Mouse (Mus musculus) 416B (cell line): Measurements from ENCODE around the gene Ltbp1.
A peak's percentile ranks its signal among the peaks of the same experiment; 100 is the strongest.

Experiments used
- DNase-seq: peaks from one replicate; pipeline ENCODE4 v3.0.0; 2011; ENCODE audit warnings: low read depth

Gene Ltbp1

GRCm38 (mm10) chr17:75067314-75067713, 61.9 kb downstream of the Ltbp1 start:
- no peak for DNase-seq

- DNase-seq: no peak
These were observed 63.9 kb downstream of the Ltbp1 start for GRCm38 (mm10) chr17:75069232-75069631.

- DNase-seq: no peak
These were observed 65.8 kb downstream of the Ltbp1 start for GRCm38 (mm10) chr17:75071174-75071573.

GRCm38 (mm10) chr17:75071749-75072148, 66.4 kb downstream of the Ltbp1 start:
- no peak for DNase-seq

GRCm38 (mm10) chr17:75073887-75074286, 68.5 kb downstream of the Ltbp1 start:
- peak; percentile 51 for DNase-seq

GRCm38 (mm10) chr17:75074978-75075699, 69.8 kb downstream of the Ltbp1 start:
- DNase-seq: peak; percentile 21

- DNase-seq: no peak
These were observed 76.0 kb downstream of the Ltbp1 start for GRCm38 (mm10) chr17:75081401-75081800.

GRCm38 (mm10) chr17:75082449-75082848, 77.1 kb downstream of the Ltbp1 start:
- peak; percentile 16 for DNase-seq

GRCm38 (mm10) chr17:75087296-75087941, 82.1 kb downstream of the Ltbp1 start:
- DNase-seq: peak; percentile 22

GRCm38 (mm10) chr17:75088232-75088631, 82.9 kb downstream of the Ltbp1 start:
- no peak for DNase-seq

- no peak for DNase-seq
These were observed 83.4 kb downstream of the Ltbp1 start for GRCm38 (mm10) chr17:75088727-75089126.

- DNase-seq: no peak
These were observed 85.2 kb downstream of the Ltbp1 start for GRCm38 (mm10) chr17:75090556-75090955.

GRCm38 (mm10) chr17:75093563-75093962, 88.2 kb downstream of the Ltbp1 start:
- DNase-seq: no peak

GRCm38 (mm10) chr17:75094591-75094990, 89.2 kb downstream of the Ltbp1 start:
- DNase-seq: no peak

- no peak for DNase-seq
These were observed 91.4 kb downstream of the Ltbp1 start for GRCm38 (mm10) chr17:75096727-75097126.

- no peak for DNase-seq
These were observed 92.0 kb downstream of the Ltbp1 start for GRCm38 (mm10) chr17:75097367-75097766.

- no peak for DNase-seq
These were observed 95.8 kb downstream of the Ltbp1 start for GRCm38 (mm10) chr17:75101215-75101614.

GRCm38 (mm10) chr17:75101994-75102393, 96.6 kb downstream of the Ltbp1 start:
- DNase-seq: no peak

- DNase-seq: no peak
These were observed 102.0 kb downstream of the Ltbp1 start for GRCm38 (mm10) chr17:75107412-75107811.

GRCm38 (mm10) chr17:75107879-75108278, 102.5 kb downstream of the Ltbp1 start:
- no peak for DNase-seq

GRCm38 (mm10) chr17:75109081-75109716, 103.8 kb downstream of the Ltbp1 start:
- no peak for DNase-seq

- DNase-seq: peak; percentile 69
These were observed 105.2 kb downstream of the Ltbp1 start for GRCm38 (mm10) chr17:75110252-75111205.
